Mouse (Mus musculus) liver, embryonic 14.5 days (tissue): ENCODE data around the gene Rbms1. TPM values are rescaled to one million over a fixed set of nuclear protein-coding genes. Genes with fewer than 3 reads are reported as not detected.
A peak's percentile ranks its signal among the peaks of the same experiment; 100 is the strongest.

Source experiments
- ATAC-seq: fragments of 200-750 bp; cut with Nextera tagmentation; 2 replicates; pipeline ENCODE4 v1.8.0; 2017; ENCODE audit warnings: moderate number of reproducible peaks, mild to moderate bottlenecking, moderate library complexity; ENCODE audit not compliant: insufficient read depth
- DNase-seq, 3 experiments: peaks; one replicate each; pipeline ENCODE4 v3.0.0-alpha.2; 2012 to 2013; ENCODE audit warnings: low read depth in 3 of 3, low spot score in 3 of 3
- H3K27ac ChIP-seq: fragments of 300-500 bp; sonication (generic); 2 replicates; pipeline ENCODE4 v1.5.1; 2014; ENCODE audit warnings: moderate library complexity, mild to moderate bottlenecking, control low read depth, inconsistent platforms
- H3K27me3 ChIP-seq: fragments of 300-500 bp; sonication (generic); 2 replicates; pipeline ENCODE4 v1.6.1; 2014; ENCODE audit warnings: mild to moderate bottlenecking, low read length, moderate library complexity; ENCODE audit not compliant: control insufficient read depth, insufficient read depth
- H3K36me3 ChIP-seq: fragments of 300-500 bp; sonication (generic); replicated peaks from 2 replicates; pipeline ENCODE4 v1.6.1; 2014; ENCODE audit warnings: low read depth; ENCODE audit not compliant: control insufficient read depth, insufficient read depth
- H3K4me1 ChIP-seq, 2 experiments: fragments of 200-500 bp in 1 of 2; fragments of 300-500 bp in 1 of 2; sonication (generic) in 1 of 2; replicated peaks; 2 replicates each; pipeline ENCODE4 v1.6.1; 2012 to 2014; ENCODE audit warnings: antibody characterized with exemption in 1 of 2, inconsistent platforms in 1 of 2, low read length in 1 of 2; ENCODE audit not compliant: control insufficient read depth in 2 of 2, insufficient read depth in 2 of 2
- H3K4me2 ChIP-seq: fragments of 300-500 bp; sonication (generic); 2 replicates; pipeline ENCODE4 v1.6.1; 2014; ENCODE audit warnings: low read depth, mild to moderate bottlenecking, control low read depth, moderate library complexity
- H3K4me3 ChIP-seq, 2 experiments: fragments of 200-500 bp in 1 of 2; fragments of 300-500 bp in 1 of 2; sonication (generic) in 1 of 2; 2 replicates each; pipeline ENCODE4 v1.5.1; 2012 to 2014; ENCODE audit warnings: low read depth in 2 of 2, low read length in 2 of 2, mild to moderate bottlenecking in 2 of 2, control low read depth in 1 of 2, inconsistent platforms in 1 of 2, moderate library complexity in 1 of 2; ENCODE audit not compliant: insufficient read depth in 1 of 2
- H3K9ac ChIP-seq: fragments of 300-500 bp; sonication (generic); replicated peaks from 2 replicates; pipeline ENCODE4 v1.6.1; 2014; ENCODE audit warnings: mild to moderate bottlenecking, control low read depth, moderate library complexity
- H3K9me3 ChIP-seq: fragments of 300-500 bp; sonication (generic); 2 replicates; pipeline ENCODE4 v1.6.1; 2016; ENCODE audit warnings: low read length, mixed read lengths; ENCODE audit not compliant: control insufficient read depth
- CTCF ChIP-seq: IDR thresholded peaks from 2 replicates; pipeline ENCODE4 v1.5.1; 2016; ENCODE audit warnings: antibody characterized with exemption, low read depth, control low read depth
- EP300 ChIP-seq: IDR thresholded peaks from 2 replicates; pipeline ENCODE4 v1.6.1; 2016; ENCODE audit warnings: antibody characterized with exemption, low read depth
- WGBS: fragments of 180-500 bp; shearing (Covaris S2); extraction: QIAGEN DNeasy Blood & Tissue Kit; methylation state at CpG from one replicate; pipeline ENCODE4 v1.1.7; 2014; ENCODE audit not compliant: insufficient replicate concordance; 5-methylcytosine and 5-hydroxymethylcytosine counted together
- polyA plus RNA-seq, 2 experiments: library from polyadenylated mRNA; depleted of rRNA in 1 of 2; stranded (reverse) in 1 of 2; unstranded in 1 of 2; fragments of >200 nt; fragmentation: Nextera tagmentation in 1 of 2; extraction: Ambion mirVana in 1 of 2; gene quantifications; 2 replicates each; pipeline versions ENCODE4 v1.2.1 to v1.2.3; 2012 to 2014

Rbms1 gene
- polyA plus RNA-seq, 2 experiments = 16.8 to 31.8 TPM

- Histone ChIP-seq H3K27me3 (no peaks in the 10 kb centered on the region), H3K9ac (no peak overlapping the region), H3K4me2 (no peak overlapping the region), H3K36me3 (no peaks in the 10 kb centered on the region), H3K9me3 (no peaks in the 10 kb centered on the region), H3K27ac (no peak overlapping the region), H3K4me3 (no peak overlapping the region), H3K4me1 (peaks cover 33 to 69% of the 10 kb centered on the region in 2 experiments)
- ATAC-seq (no peak), DNase-seq (no peak)
- TF ChIP-seq CTCF (no peak), EP300 (no peak)
- 68% methylated on average over 7 of the region's 7 CpGs for WGBS
Measured at GRCm38 (mm10) chr2:60872095-60872811, 90.7 kb downstream of the Rbms1 start.

- TF ChIP-seq EP300 (no peak), CTCF (no peak)
- Histone ChIP-seq H3K9me3 (no peaks in the 10 kb centered on the region), H3K4me3 (no peak overlapping the region), H3K4me1 (peaks cover 35 to 73% of the 10 kb centered on the region in 2 experiments), H3K27ac (no peak overlapping the region), H3K36me3 (no peaks in the 10 kb centered on the region), H3K9ac (no peak overlapping the region), H3K4me2 (no peak overlapping the region), H3K27me3 (no peaks in the 10 kb centered on the region)
- whole genome bisulfite sequencing = 70% methylated on average over 5 of the region's 5 CpGs
- DNase-seq (no peak), ATAC-seq (no peak)
Measured at GRCm38 (mm10) chr2:60871001-60871400, 92.0 kb downstream of the Rbms1 start.

GRCm38 (mm10) chr2:60870450-60870849, 92.5 kb downstream of the Rbms1 start:
- TF ChIP-seq CTCF = no peak
- TF ChIP-seq EP300 = no peak
- Histone ChIP-seq H3K4me3 (no peak overlapping the region), H3K27me3 (no peaks in the 10 kb centered on the region), H3K4me1 (peaks cover 34 to 73% of the 10 kb centered on the region in 2 experiments), H3K4me2 (no peak overlapping the region), H3K9ac (no peak overlapping the region), H3K36me3 (no peaks in the 10 kb centered on the region), H3K9me3 (no peaks in the 10 kb centered on the region), H3K27ac (no peak overlapping the region)
- no peak for DNase-seq
- peak; percentile 71 for ATAC-seq
- WGBS = 37% methylated on average over 4 of the region's 4 CpGs

GRCm38 (mm10) chr2:60869001-60869743, 93.8 kb downstream of the Rbms1 start:
- no peak overlapping the region for H3K4me2 ChIP-seq
- WGBS = 73% methylated on average over 12 of the region's 12 CpGs
- no peak overlapping the region for H3K27ac ChIP-seq
- no peaks in the 10 kb centered on the region for H3K27me3 ChIP-seq
- no peaks in the 10 kb centered on the region for H3K9me3 ChIP-seq
- H3K9ac ChIP-seq = no peak overlapping the region
- TF ChIP-seq CTCF (no peak), EP300 (no peak)
- H3K36me3 ChIP-seq = no peaks in the 10 kb centered on the region
- H3K4me1 ChIP-seq = peaks cover 34 to 75% of the 10 kb centered on the region in 2 experiments
- no peak for ATAC-seq
- H3K4me3 ChIP-seq = no peak overlapping the region
- no peak for DNase-seq

- Histone ChIP-seq H3K9ac (no peak overlapping the region), H3K27me3 (no peaks in the 10 kb centered on the region), H3K36me3 (no peaks in the 10 kb centered on the region), H3K4me1 (peaks cover 34 to 68% of the 10 kb centered on the region in 2 experiments), H3K4me3 (no peak overlapping the region), H3K9me3 (no peaks in the 10 kb centered on the region), H3K27ac (no peak overlapping the region), H3K4me2 (peak overlapping the region; percentile 4)
- ATAC-seq = peak; percentile 61; the same call in 1 of the 2 replicates
- DNase-seq = no peak
- peak; percentile 64 for TF ChIP-seq EP300
- no peak for TF ChIP-seq CTCF
- WGBS = 20% methylated on average over 4 of the region's 4 CpGs
Measured at GRCm38 (mm10) chr2:60868060-60868662, 94.8 kb downstream of the Rbms1 start.
